Mouse (Mus musculus) embryo, embryonic 11.5 days (tissue): ENCODE results near the gene Cfap43.
A peak's percentile ranks its signal among the peaks of the same experiment; 100 is the strongest.

Experiments
- DNase-seq: peaks from one replicate; pipeline ENCODE4 v3.0.0-alpha.2; 2012; ENCODE audit warnings: low read depth, low spot score

Cfap43 gene

GRCm38 (mm10) chr19:47713457-47713856, 205.6 kb downstream of the Cfap43 start:
- DNase-seq, result no peak

DNA sequence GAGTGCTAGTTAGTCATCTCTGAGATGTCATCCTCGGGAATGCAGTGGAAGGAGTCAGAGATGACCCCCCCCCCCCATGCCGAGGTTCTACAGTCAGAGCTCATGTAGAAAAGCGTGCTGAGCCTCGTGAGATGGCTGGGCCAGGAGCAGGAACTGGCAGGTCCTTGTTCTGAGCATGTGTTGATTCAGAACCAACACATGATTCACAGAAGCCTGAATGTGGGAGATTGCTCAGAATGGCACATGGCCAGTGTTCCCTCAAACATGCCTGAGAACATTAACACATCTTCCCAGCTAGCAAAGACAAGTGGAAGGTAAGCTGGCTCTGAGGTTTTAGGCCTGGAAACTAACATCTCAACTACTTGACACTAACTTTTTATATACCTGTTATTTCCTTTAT, 208.7 kb downstream of the Cfap43 start:
- no peak for DNase-seq

GRCm38 (mm10) chr19:47705772-47706309, 213.2 kb downstream of the Cfap43 start:
- DNase-seq, result no peak

- DNase-seq, result no peak
These were observed 213.9 kb downstream of the Cfap43 start for GRCm38 (mm10) chr19:47705080-47705771.

DNA sequence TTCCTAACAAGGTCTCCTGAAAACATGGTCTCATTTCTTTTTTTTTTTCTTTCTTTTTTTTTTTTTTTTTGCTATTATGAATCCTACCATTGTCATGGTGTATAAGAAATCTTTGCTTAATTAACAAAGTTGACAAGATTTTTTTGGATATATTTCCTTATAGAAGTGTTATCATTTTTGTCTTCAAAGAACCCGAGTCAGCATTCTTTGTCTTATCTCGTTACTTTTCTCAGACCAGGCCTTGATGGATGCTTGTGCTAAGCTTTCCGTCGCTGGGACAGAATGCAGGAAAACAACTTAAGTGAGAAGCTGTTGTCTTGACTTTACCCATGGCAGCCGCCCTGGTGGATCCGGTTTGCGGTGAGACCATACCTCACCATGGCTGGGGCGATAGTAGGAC, 218.6 kb downstream of the Cfap43 start:
- DNase-seq, result no peak

DNA sequence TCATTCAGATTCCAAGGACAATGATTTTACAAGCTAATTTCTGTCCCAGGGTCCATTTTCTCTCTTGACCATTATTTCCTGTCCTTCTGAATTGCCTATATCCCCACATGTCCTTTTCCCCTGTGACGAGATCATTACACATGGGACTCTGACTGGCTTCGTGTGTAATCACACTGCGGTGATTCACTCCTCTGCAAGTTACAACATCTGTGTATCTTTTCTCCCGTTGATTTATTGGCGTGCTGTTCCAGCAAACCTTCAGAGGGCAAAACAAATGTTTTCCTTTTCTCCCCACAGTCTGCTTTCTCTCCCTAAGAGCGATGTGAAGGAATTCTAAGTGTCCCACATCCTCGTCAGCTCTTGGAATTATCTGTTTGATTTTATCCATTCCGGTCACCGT, 219.3 kb downstream of the Cfap43 start:
- DNase-seq, result peak; percentile 2

GRCm38 (mm10) chr19:47698266-47698665, 220.8 kb downstream of the Cfap43 start:
- no peak for DNase-seq

DNA sequence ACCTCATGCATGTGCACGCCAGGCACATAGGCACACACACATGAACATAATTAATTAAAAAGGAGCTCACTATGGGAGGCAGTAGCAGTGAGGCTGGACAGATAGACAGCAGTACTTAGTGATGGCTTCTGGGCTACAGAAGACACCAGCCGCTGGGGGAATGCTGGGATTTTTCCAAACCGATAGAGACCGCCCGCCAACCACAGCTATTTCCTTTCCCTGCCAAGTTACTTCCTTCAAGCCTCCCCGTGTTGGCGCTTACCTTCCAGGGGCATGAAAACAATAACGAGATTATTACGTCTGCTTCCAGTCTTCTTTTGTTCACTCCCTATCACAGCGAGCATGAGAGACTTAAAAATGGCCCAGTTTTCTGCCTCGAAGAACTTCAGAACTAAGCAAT, 222.0 kb downstream of the Cfap43 start:
- no peak for DNase-seq

GRCm38 (mm10) chr19:47696411-47696810, 222.7 kb downstream of the Cfap43 start:
- no peak for DNase-seq

DNA sequence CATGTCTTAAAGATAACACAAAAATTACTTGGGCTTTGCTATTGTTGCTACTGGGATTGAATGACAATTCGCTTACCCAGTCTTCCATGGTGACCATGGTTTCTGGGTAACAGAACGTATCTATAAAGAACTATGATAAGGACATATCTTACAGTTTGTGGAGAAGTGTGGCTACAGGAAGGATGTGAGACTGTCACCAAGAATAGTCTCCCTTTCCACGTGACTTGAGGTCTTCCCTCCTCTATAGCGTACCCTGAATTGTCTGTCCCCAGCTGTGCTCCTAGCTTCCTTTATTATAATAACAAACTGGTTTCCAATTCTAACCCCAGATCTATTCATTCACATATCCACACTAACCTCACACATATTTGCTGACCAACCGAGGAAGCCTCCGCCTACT, 223.4 kb downstream of the Cfap43 start:
- no peak for DNase-seq

GRCm38 (mm10) chr19:47691994-47692393, 227.1 kb downstream of the Cfap43 start, which contains the start of gene Col17a1:
Gene Col17a1 (minus strand): TSS chr19:47692094.
- no peak for DNase-seq

GRCm38 (mm10) chr19:47689592-47689991, 229.5 kb downstream of the Cfap43 start:
- DNase-seq, result no peak
